Mouse (Mus musculus): ENCODE measurements around the gene Kdm7a. TPM values are rescaled to one million over a fixed set of nuclear protein-coding genes. Genes with fewer than 3 reads are reported as not detected.

The Kdm7a gene
- polyA plus RNA-seq, 1 experiment from 2014 or later, result 5.2 TPM

DNA sequence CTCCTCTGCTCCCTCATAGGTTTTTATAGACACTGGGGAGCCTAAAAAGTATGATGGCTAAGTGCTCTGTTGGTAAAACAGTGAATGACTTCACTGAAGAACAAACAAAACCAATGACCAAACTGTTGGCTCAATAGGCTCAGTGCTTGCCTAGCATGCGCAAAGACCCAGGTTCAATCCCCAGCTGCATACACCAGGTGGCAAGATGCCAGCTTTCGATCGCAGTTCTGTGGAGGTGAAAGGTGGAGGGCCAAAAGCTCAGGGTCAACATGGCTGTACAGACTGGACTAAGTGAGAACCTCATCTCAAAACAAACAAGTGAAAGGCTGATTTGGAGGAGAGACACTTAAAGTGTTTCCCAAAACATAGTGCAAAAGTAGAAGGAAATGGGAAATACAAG, 10.5 kb upstream of the Kdm7a start:
- H3K4me1 ChIP-seq (ENCODE audit: control insufficient read depth, insufficient read depth, low read length), result no peaks in the 10 kb centered on the region
- H3K4me2 ChIP-seq, result no peak overlapping the region
- WGBS (ENCODE audit: insufficient replicate concordance), result 97% methylated on average over 3 of the region's 3 CpGs
- no peaks in the 10 kb centered on the region for H3K9me3 ChIP-seq (replicated peaks; ENCODE audit: control insufficient read depth, low read length)
- no peak for ATAC-seq (replicated peaks; ENCODE audit: insufficient number of reproducible peaks, low FRiP score, low TSS enrichment)
- H3K36me3 ChIP-seq (ENCODE audit: control insufficient read depth, insufficient read depth, low read length), result no peaks in the 10 kb centered on the region
- no peak overlapping the region for H3K4me3 ChIP-seq (ENCODE audit: low read depth, low read length)
- H3K27ac ChIP-seq (ENCODE audit: low read depth, low read length), result no peak overlapping the region
- H3K27me3 ChIP-seq (ENCODE audit: control insufficient read depth, insufficient read depth, low read length), result no peaks in the 10 kb centered on the region
- no peak overlapping the region for H3K9ac ChIP-seq (ENCODE audit: low read depth, low read length)

DNA sequence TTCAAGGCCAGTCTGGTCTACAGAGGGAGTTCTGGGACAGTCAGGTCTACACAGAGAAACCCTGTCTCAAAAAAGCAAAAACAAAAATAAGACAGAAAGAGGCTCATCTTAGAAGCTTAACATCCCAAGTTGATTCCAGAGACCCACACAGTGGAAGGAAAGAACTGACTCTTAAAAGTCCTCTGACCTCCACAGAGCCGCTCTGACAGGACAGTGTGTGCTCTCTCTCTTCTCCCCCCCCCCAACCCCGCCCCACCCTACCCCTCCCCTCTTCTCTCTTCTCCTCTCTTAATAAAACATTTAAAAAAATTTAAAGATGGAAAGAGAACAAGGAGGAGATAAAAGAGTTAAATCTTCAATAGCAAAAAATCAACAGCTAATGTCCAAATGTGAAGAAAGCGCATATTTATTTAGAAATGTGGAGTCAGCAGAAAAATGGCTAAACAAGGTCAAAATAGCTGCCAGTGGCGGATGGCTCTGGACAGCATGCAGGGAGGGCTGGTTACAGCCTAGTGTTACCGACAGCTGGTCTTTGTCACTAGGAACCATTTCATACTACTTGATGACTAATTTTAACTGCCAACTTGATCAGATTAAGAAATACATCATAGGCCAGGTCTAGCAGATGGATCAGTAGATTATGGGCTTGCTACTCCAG, 8.5 kb upstream of the Kdm7a start:
- Histone ChIP-seq H3K27me3 (ENCODE audit: control insufficient read depth, insufficient read depth, low read length) (no peaks in the 10 kb centered on the region), H3K27ac (ENCODE audit: low read depth, low read length) (no peak overlapping the region), H3K4me2 (no peak overlapping the region), H3K4me3 (ENCODE audit: low read depth, low read length) (no peak overlapping the region), H3K9me3 (replicated peaks; ENCODE audit: control insufficient read depth, low read length) (no peaks in the 10 kb centered on the region), H3K9ac (ENCODE audit: low read depth, low read length) (no peak overlapping the region), H3K4me1 (ENCODE audit: control insufficient read depth, insufficient read depth, low read length) (no peaks in the 10 kb centered on the region), H3K36me3 (ENCODE audit: control insufficient read depth, insufficient read depth, low read length) (no peaks in the 10 kb centered on the region)
- 67% methylated on average over 5 of the region's 5 CpGs for WGBS (ENCODE audit: insufficient replicate concordance)
- no peak for ATAC-seq (replicated peaks; ENCODE audit: insufficient number of reproducible peaks, low FRiP score, low TSS enrichment)

DNA sequence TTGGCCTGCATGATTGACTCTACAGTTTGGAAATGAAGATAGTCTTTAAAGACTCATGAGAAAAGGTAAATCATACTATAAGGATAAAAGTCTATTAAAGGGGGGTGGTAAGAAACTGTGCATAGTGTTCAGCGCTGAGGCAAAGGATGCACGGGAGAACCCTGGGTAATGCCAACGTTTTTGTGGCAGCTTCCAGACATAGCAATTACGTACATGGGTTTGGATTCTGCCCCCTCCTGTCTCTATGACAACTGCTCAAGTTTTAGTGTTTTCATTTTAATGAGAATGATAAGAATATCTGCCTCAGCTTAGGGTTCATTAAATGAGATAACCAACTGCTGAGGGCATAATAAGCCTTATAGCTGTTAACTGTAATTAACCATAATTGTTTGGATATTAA, 3.1 kb upstream of the Kdm7a start:
- H3K9ac ChIP-seq (ENCODE audit: low read depth, low read length), result no peak overlapping the region
- H3K9me3 ChIP-seq (replicated peaks; ENCODE audit: control insufficient read depth, low read length), result no peaks in the 10 kb centered on the region
- ATAC-seq (replicated peaks; ENCODE audit: insufficient number of reproducible peaks, low FRiP score, low TSS enrichment), result no peak
- H3K27ac ChIP-seq (ENCODE audit: low read depth, low read length), result no peak overlapping the region
- H3K4me1 ChIP-seq (ENCODE audit: control insufficient read depth, insufficient read depth, low read length), result no peaks in the 10 kb centered on the region
- no peaks in the 10 kb centered on the region for H3K36me3 ChIP-seq (ENCODE audit: control insufficient read depth, insufficient read depth, low read length)
- no peak overlapping the region for H3K4me3 ChIP-seq (ENCODE audit: low read depth, low read length)
- 77% methylated on average over 4 of the region's 4 CpGs for WGBS (ENCODE audit: insufficient replicate concordance)
- no peak overlapping the region for H3K4me2 ChIP-seq
- H3K27me3 ChIP-seq (ENCODE audit: control insufficient read depth, insufficient read depth, low read length), result no peaks in the 10 kb centered on the region

DNA sequence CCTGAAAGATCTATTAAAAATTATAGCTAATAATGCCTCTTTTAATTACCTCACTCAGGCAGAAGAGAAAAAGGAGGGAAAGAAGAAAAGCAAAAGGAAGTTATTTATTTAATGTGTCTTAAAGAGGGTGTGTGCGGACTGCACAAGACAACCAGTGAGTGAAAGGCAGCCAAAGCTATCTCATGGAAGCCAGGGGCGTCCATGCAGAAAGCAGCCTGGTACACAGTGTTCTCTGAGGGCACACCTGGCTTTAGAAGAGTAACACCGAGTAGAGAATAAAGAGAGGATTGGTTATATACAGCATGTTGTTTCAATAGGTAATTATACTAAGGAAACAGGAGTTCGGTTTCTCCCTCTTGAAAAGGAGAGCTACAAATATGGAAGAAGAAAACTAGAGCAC, 1.6 kb upstream of the Kdm7a start:
- WGBS (ENCODE audit: insufficient replicate concordance), result 77% methylated on average over 4 of the region's 4 CpGs
- H3K4me1 ChIP-seq (ENCODE audit: control insufficient read depth, insufficient read depth, low read length), result peaks cover 5% of the 10 kb centered on the region; the same call in 1 of the 2 replicates
- no peak overlapping the region for H3K9ac ChIP-seq (ENCODE audit: low read depth, low read length)
- H3K4me3 ChIP-seq (ENCODE audit: low read depth, low read length), result no peak overlapping the region
- no peaks in the 10 kb centered on the region for H3K36me3 ChIP-seq (ENCODE audit: control insufficient read depth, insufficient read depth, low read length)
- H3K9me3 ChIP-seq (replicated peaks; ENCODE audit: control insufficient read depth, low read length), result no peaks in the 10 kb centered on the region
- no peak for ATAC-seq (replicated peaks; ENCODE audit: insufficient number of reproducible peaks, low FRiP score, low TSS enrichment)
- no peaks in the 10 kb centered on the region for H3K27me3 ChIP-seq (ENCODE audit: control insufficient read depth, insufficient read depth, low read length)
- no peak overlapping the region for H3K27ac ChIP-seq (ENCODE audit: low read depth, low read length)
- H3K4me2 ChIP-seq, result no peak overlapping the region

DNA sequence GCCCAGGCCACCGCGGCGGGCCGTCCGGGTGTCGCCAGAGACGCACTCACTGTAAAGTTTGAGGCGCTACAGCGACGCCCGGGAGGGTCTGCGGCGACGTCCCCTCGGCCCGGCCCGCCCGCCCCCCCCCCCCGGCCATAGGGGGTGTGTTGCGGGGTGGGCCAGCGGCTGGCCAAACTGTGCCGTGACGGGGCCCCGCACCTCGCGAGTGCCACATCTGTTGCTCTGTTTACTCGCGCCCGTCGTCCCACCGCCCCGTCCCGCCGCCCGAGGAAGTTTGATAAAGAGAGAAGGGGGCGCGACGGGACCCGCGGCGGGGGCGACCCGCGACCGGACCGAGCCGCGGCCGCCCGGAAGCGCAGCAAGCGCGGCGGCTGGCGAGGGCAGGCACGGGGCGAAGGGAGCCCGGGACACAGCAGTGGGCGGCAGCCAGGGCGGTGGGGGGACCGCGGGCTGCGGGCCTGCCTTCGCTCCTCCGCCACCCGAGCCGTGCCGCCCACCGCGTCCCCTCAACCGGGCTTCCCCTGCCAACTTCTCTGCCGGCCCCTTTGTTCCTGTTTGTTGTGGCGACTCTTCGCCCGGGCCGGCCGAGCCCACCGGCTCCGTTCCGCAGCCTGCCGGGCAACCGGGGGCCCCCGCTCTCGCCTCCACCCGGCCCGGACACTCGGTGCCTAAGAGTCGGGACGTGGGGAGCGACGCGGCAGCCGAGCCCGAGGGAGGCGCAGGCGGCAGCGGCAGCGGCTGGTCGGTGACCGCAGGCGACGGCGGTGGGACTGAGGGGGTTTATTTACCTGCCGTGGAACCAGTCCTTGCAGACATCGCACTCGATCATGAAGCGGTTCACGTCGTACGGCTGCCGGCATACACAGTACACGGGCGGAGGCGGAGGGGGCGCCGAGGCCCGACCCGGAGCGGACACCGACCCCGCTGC, 674 bp downstream of the Kdm7a start:
- Histone ChIP-seq H3K27me3 (ENCODE audit: control insufficient read depth, insufficient read depth, low read length) (no peaks in the 10 kb centered on the region), H3K4me2 (peak overlapping the region; percentile 58), H3K9ac (ENCODE audit: low read depth, low read length) (peak overlapping the region; percentile 95), H3K9me3 (replicated peaks; ENCODE audit: control insufficient read depth, low read length) (no peaks in the 10 kb centered on the region), H3K4me3 (ENCODE audit: low read depth, low read length) (peak overlapping the region; percentile 92), H3K4me1 (ENCODE audit: control insufficient read depth, insufficient read depth, low read length) (peaks cover 6% of the 10 kb centered on the region; the same call in 1 of the 2 replicates), H3K36me3 (ENCODE audit: control insufficient read depth, insufficient read depth, low read length) (no peaks in the 10 kb centered on the region), H3K27ac (ENCODE audit: low read depth, low read length) (peak overlapping the region; percentile 95)
- peak; percentile 51 for ATAC-seq (replicated peaks; ENCODE audit: insufficient number of reproducible peaks, low FRiP score, low TSS enrichment)
- under 1% methylated on average over 102 of the region's 121 CpGs for whole genome bisulfite sequencing (ENCODE audit: insufficient replicate concordance)

DNA sequence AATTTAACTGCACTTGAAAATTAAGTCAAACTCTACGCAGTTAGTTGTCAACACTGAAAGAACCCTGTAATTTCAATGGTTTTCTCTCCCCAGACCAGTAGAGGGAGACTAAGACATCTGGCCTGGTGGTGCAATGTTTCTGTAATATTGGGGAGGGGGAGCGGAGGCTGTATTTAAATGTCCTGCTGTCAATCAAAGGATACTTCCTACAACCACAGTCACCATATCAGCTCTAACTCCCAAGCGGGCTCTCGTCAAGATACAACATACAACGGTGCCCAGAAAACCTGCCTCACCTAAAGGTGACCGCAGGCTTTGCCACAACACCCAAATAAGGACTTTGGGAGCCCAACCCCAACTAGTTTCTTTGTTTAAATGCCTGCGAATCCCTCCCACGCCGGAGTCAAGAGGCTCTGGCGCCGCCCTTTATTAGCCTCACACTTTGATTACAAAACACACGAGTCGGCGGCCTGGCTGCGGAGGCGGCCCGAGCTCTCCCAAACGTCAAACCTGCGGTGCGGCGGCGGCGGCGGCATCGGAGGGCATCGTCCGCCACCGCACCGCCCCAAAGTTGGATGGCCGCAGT, 1.4 kb downstream of the Kdm7a start:
- Histone ChIP-seq H3K9me3 (replicated peaks; ENCODE audit: control insufficient read depth, low read length) (no peaks in the 10 kb centered on the region), H3K9ac (ENCODE audit: low read depth, low read length) (peak overlapping the region; percentile 95), H3K4me1 (ENCODE audit: control insufficient read depth, insufficient read depth, low read length) (peaks cover 6% of the 10 kb centered on the region; the same call in 1 of the 2 replicates), H3K36me3 (ENCODE audit: control insufficient read depth, insufficient read depth, low read length) (no peaks in the 10 kb centered on the region), H3K4me3 (ENCODE audit: low read depth, low read length) (peak overlapping the region; percentile 92), H3K27ac (ENCODE audit: low read depth, low read length) (peak overlapping the region; percentile 95), H3K27me3 (ENCODE audit: control insufficient read depth, insufficient read depth, low read length) (no peaks in the 10 kb centered on the region), H3K4me2 (peak overlapping the region; percentile 58)
- ATAC-seq (replicated peaks; ENCODE audit: insufficient number of reproducible peaks, low FRiP score, low TSS enrichment), result 0 out of 2 replicates have a peak, but pooled peaks have one; percentile 21
- under 1% methylated on average over 30 of the region's 30 CpGs for WGBS (ENCODE audit: insufficient replicate concordance)

DNA sequence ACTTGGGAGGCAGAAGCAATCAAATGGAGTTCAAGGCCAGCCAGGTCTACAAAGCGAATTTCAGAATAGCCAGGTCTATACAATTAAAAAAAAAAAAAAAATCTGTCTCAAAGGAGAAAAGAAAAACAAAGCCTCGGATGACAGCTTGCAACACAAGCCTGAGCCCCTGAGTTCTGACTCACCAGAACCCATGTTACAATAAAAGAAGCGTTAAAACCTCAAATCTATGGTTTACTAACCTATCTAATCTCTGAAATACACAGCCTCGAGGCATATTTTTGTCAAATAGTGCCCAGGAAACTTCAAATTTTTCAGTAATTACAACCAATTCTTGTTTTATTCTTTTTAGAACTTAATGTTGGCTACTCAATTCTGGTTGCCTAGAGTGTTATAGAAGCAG, 2.1 kb downstream of the Kdm7a start:
- Histone ChIP-seq H3K27me3 (ENCODE audit: control insufficient read depth, insufficient read depth, low read length) (no peaks in the 10 kb centered on the region), H3K36me3 (ENCODE audit: control insufficient read depth, insufficient read depth, low read length) (no peaks in the 10 kb centered on the region), H3K9me3 (replicated peaks; ENCODE audit: control insufficient read depth, low read length) (no peaks in the 10 kb centered on the region), H3K4me3 (ENCODE audit: low read depth, low read length) (no peak overlapping the region), H3K4me2 (peak overlapping the region; percentile 22; the same call in 1 of the 2 replicates), H3K4me1 (ENCODE audit: control insufficient read depth, insufficient read depth, low read length) (peaks cover 6% of the 10 kb centered on the region; the same call in 1 of the 2 replicates), H3K27ac (ENCODE audit: low read depth, low read length) (no peak overlapping the region), H3K9ac (ENCODE audit: low read depth, low read length) (0 out of 2 replicates have a peak overlapping the region, but pooled peaks have one; percentile 22)
- WGBS (ENCODE audit: insufficient replicate concordance), result 43% methylated on average over 4 of the region's 4 CpGs
- ATAC-seq (replicated peaks; ENCODE audit: insufficient number of reproducible peaks, low FRiP score, low TSS enrichment), result no peak

DNA sequence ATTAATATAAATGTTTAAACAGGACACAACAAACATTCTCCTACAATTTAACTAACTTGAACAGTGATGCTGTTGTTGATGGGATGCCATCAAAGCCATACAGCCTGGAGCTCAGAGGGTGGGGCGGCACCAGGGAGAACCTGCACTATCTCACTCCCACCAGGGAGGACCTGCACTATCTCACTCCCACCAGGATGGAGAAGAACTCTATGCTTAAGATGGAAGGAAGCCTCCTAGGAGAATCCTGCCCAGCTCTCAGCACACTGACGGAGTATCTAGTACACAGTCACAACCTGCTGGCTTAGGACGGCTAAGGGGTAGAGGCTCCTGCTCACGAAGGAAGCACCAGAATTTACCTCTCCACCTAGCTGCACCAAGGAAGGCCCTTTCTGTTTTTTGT, 3.4 kb downstream of the Kdm7a start:
- no peak overlapping the region for H3K9ac ChIP-seq (ENCODE audit: low read depth, low read length)

More for the DNA sequence above, 3.4 kb downstream of the Kdm7a start:
- Histone ChIP-seq H3K36me3 (ENCODE audit: control insufficient read depth, insufficient read depth, low read length) (no peaks in the 10 kb centered on the region), H3K27ac (ENCODE audit: low read depth, low read length) (peak overlapping the region; percentile 46; the same call in 1 of the 2 replicates), H3K4me1 (ENCODE audit: control insufficient read depth, insufficient read depth, low read length) (peaks cover 6% of the 10 kb centered on the region; the same call in 1 of the 2 replicates), H3K9me3 (replicated peaks; ENCODE audit: control insufficient read depth, low read length) (no peaks in the 10 kb centered on the region), H3K4me2 (peak overlapping the region; percentile 40), H3K4me3 (ENCODE audit: low read depth, low read length) (no peak overlapping the region), H3K27me3 (ENCODE audit: control insufficient read depth, insufficient read depth, low read length) (no peaks in the 10 kb centered on the region)
- ATAC-seq (replicated peaks; ENCODE audit: insufficient number of reproducible peaks, low FRiP score, low TSS enrichment), result peak; percentile 69; the same call in 1 of the 2 replicates
- 56% methylated on average over 4 of the region's 4 CpGs for WGBS (ENCODE audit: insufficient replicate concordance)
